Mouse (Mus musculus): ENCODE measurements around the gene Ptrh1.

- no peak for TF ChIP-seq MAX (IDR thresholded peaks at IDR 0.05; ENCODE audit: low read length)
- TF ChIP-seq POLR2A (IDR thresholded peaks at IDR 0.05; ENCODE audit: control insufficient read depth in 1 of 2, insufficient read depth in 1 of 2, low read depth in 1 of 2, low read length in 2 of 2, poor library complexity in 1 of 2) = no peak
- TF ChIP-seq EP300 (IDR thresholded peaks at IDR 0.05; ENCODE audit: low read depth in 1 of 2, low read length in 2 of 2) = no peak
- TF ChIP-seq CHD2 (IDR thresholded peaks at IDR 0.05; ENCODE audit: low read length) = no peak
- TF ChIP-seq GATA1 (IDR thresholded peaks at IDR 0.05; ENCODE audit: low read depth, low read length) = no peak
- TF ChIP-seq CTCF (IDR thresholded peaks at IDR 0.05 in 2 of 3, conservative IDR thresholded peaks at IDR 0.05 in 1 of 3; ENCODE audit: control insufficient read depth in 1 of 3, insufficient read depth in 1 of 3, low read depth in 2 of 3, low read length in 3 of 3, poor library complexity in 1 of 3, severe bottlenecking in 1 of 3) = no peak
- no peak for TF ChIP-seq POLR2AphosphoS2 (IDR thresholded peaks at IDR 0.05; ENCODE audit: low read length)
- no peak for TF ChIP-seq E2F4 (IDR thresholded peaks at IDR 0.05; ENCODE audit: borderline replicate concordance, low read depth, low read length)
- no peak for TF ChIP-seq JUND (IDR thresholded peaks at IDR 0.05; ENCODE audit: low read depth, low read length)
- no peak for TF ChIP-seq NELFE (IDR thresholded peaks at IDR 0.05; ENCODE audit: low read depth, low read length)
- TF ChIP-seq CHD1 (IDR thresholded peaks at IDR 0.05; ENCODE audit: low read depth, low read length) = no peak
- TF ChIP-seq MXI1 (IDR thresholded peaks at IDR 0.05; ENCODE audit: low read depth, low read length) = no peak
- no peak for TF ChIP-seq MEF2A (IDR thresholded peaks at IDR 0.05; ENCODE audit: extremely low read depth, insufficient replicate concordance, low read depth, low read length, poor library complexity, severe bottlenecking)
- no peak for TF ChIP-seq ZNF384 (IDR thresholded peaks at IDR 0.05; ENCODE audit: low read depth, low read length)
These were observed 41.5 kb downstream of the Ptrh1 start for GRCm38 (mm10) chr2:32816946-32817581.

All from MEL (cell line).